Mouse (Mus musculus): ENCODE measurements around the gene Renbp.

DNA sequence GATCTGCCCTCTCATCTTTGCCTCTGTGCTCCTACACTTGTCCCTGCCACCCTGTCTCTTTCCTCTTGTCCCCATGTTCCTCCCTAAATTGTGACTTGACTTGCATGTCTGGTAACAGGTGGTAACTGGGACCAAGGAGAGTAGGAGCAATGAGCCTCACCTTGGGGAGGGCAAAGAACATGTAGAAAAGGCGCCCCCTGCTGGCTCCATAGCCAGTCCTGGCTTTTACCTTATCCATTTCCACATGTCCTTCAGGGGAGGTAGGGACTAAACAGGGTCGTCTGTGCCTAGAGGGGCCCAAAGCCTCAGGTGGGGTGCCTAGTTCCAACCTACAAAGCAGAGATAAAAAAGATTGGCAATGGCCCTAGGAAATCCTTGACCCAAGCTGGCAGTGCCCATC lies 34.9 kb downstream of the Renbp start, which contains the start of gene L1cam:
- peak; percentile 67 for TF ChIP-seq CTCF (IDR thresholded peaks at IDR 0.05; ENCODE audit: low read depth)
- TF ChIP-seq EP300 (optimal IDR thresholded peaks at IDR 0.05) = no peak
